Comparison of ENCODE assay signal across 33 mouse cellular contexts in genomic region chr4:59868086-59868485, GRCm38 (mm10). TPM values are rescaled to one million over a fixed set of nuclear protein-coding genes. Genes with fewer than 3 reads are reported as not detected.
DNase-seq lines count a peak whose midpoint lies in the region; TF ChIP-seq lines count a peak whose summit lies in the region.
"Had no signal": no experiment of that assay in that cellular context is flagged by ENCODE, and none has a peak within 500 bp of the region (broad histone marks: within the 10 kb centered on the region; RNA-seq: fewer than 3 reads in every experiment).

No protein-coding gene starts in this region.

- H3K27me3 ChIP-seq in midbrain, embryonic 10.5 days (ENCODE audit: low read depth, poor library complexity, severe bottlenecking): no peaks in the 10 kb centered on the region
- H3K27me3 ChIP-seq: embryonic facial prominence, embryonic 15.5 days; heart, embryonic 13.5 days; midbrain, embryonic 15.5 days had no signal

- H3K9me3 ChIP-seq in midbrain, embryonic 10.5 days (replicated peaks): no peaks in the 10 kb centered on the region
- H3K9me3 ChIP-seq: embryonic facial prominence, embryonic 10.5 days; embryonic facial prominence, embryonic 15.5 days; heart, embryonic 13.5 days; midbrain, embryonic 15.5 days had no signal

- H3K4me1 ChIP-seq in midbrain, embryonic 10.5 days: peaks cover 3% of the 10 kb centered on the region
- H3K4me1 ChIP-seq: embryonic facial prominence, embryonic 10.5 days; midbrain, embryonic 15.5 days had no signal

- peak in 1 of 2 experiments; percentile 19 for DNase-seq in layer of hippocampus, adult 2 months (ENCODE audit: low spot score in 2 of 2)
- DNase-seq in layer of hippocampus, adult 9-10 months (ENCODE audit: low spot score): no peak
- peak; percentile 51 to 56 for DNase-seq in right cerebral cortex, adult 2 months (ENCODE audit: low spot score in 2 of 2)
- no peak for DNase-seq in right cerebral cortex, postnatal 14 days
- peak; percentile 46 to 57 for DNase-seq in left cerebral cortex, postnatal 36 days (ENCODE audit: low spot score in 2 of 2)
- peak; percentile 88 for DNase-seq in telencephalon, adult 2 months (ENCODE audit: low read depth, low spot score)
- DNase-seq in midbrain, embryonic 10.5 days (ENCODE audit: low spot score): no peak
- DNase-seq in kidney, adult 11 months: no peak
- DNase-seq: adrenal gland, adult 2 months; adrenal gland, postnatal 36 days; B cell, adult 2 months; cerebellum, adult 8-10 months; cerebellum, postnatal 25 days; gastrocnemius, postnatal 36 days; heart, postnatal 10 days; kidney, adult 18-20 months; kidney, postnatal 36 days; layer of hippocampus, postnatal 36 days; liver; lung, adult 2 months; lung, postnatal 10 days; thymus, postnatal 14 days had no signal

- intact Hi-C loops in left cerebral cortex, postnatal 36 days (cut with DNase I): no loop called here

- H3K27ac ChIP-seq in layer of hippocampus, adult 2 months: peak overlapping the region; percentile 39; the same call in 1 of the 2 replicates
- no peak overlapping the region for H3K27ac ChIP-seq in midbrain, embryonic 10.5 days (replicated peaks)
- H3K27ac ChIP-seq: embryonic facial prominence, embryonic 10.5 days; heart, embryonic 13.5 days; hindbrain, embryonic 14.5 days; liver, embryonic 14.5 days; midbrain, embryonic 15.5 days had no signal

- H3K4me3 ChIP-seq in layer of hippocampus, adult 2 months: no peak overlapping the region
- no peak overlapping the region for H3K4me3 ChIP-seq in midbrain, embryonic 10.5 days
- H3K4me3 ChIP-seq: embryonic facial prominence, embryonic 10.5 days; embryonic facial prominence, embryonic 15.5 days; heart, embryonic 13.5 days; midbrain, embryonic 15.5 days had no signal

- TF ChIP-seq CTCF in layer of hippocampus, adult 2 months (conservative IDR thresholded peaks at IDR 0.05): no peak

- WGBS in midbrain, embryonic 10.5 days: 93% methylated on average over 11 of the region's 11 CpGs

- H3K36me3 ChIP-seq in midbrain, embryonic 10.5 days: peaks cover 3% of the 10 kb centered on the region; the same call in 1 of the 2 replicates
- H3K36me3 ChIP-seq: embryonic facial prominence, embryonic 15.5 days; midbrain, embryonic 15.5 days had no signal

RNA-seq across cellular contexts. Expression of gene Slc46a2, which starts 46.8 kb away (rescaled TPM):
- total RNA-seq in layer of hippocampus, adult 2 months (2021): not detected
- total RNA-seq in left cerebral cortex, postnatal 36 days (2021): not detected
- polyA plus RNA-seq in midbrain, embryonic 10.5 days (2016; fragmentation: Nextera tagmentation; extraction: Ambion mirVana): not detected in 2 replicates
- total RNA-seq: adrenal gland, adult 2 months; adrenal gland, postnatal 36 days; gastrocnemius, adult 18-20 months; hematopoietic stem cell, adult 5-6 weeks; layer of hippocampus, adult 8-10 months; layer of hippocampus, postnatal 36 days had no signal
- polyA plus RNA-seq: adrenal gland, adult 2 months; hindbrain, embryonic 14.5 days; kidney, embryonic 16.5 days; limb, embryonic 11.5 days; liver, embryonic 14.5 days had no signal

Comparison
In these comparisons a context has a peak if more than half of its experiments do, and no peak if none do; other contexts are left out.
1. DNase-seq: peak in right cerebral cortex, adult 2 months (2 of 2), left cerebral cortex, postnatal 36 days (2 of 2) and telencephalon, adult 2 months (single experiment); none in layer of hippocampus, adult 9-10 months (single experiment), right cerebral cortex, postnatal 14 days (single experiment), midbrain, embryonic 10.5 days (single experiment) and kidney, adult 11 months (single experiment).